Mouse (Mus musculus) heart, adult 2 months (tissue): ENCODE results near the gene Hspa8.

Experiments
- CTCF ChIP-seq: fragments of 200-600 bp; IDR thresholded peaks from 2 replicates; pipeline ENCODE4 v1.8.1; 2022; ENCODE audit warnings: antibody characterized with exemption, mild to moderate bottlenecking, moderate library complexity
- EP300 ChIP-seq: fragments of 200-500 bp; IDR thresholded peaks from 2 replicates; pipeline ENCODE4 v1.6.1; 2011; ENCODE audit warnings: low read depth, low read length, control low read depth; ENCODE audit not compliant: insufficient read depth

GRCm38 (mm10) chr9:40793581-40793980 lies 7.2 kb upstream of the Hspa8 start:
- TF ChIP-seq CTCF, result no peak
- no peak for TF ChIP-seq EP300
